Mouse (Mus musculus) v-Abl transformed pro-B cells (cell line): ENCODE data around the gene Gdpd2.

Experiments
- in situ Hi-C, 2 experiments: fragments of 400-800 bp; cut with MboI; formaldehyde crosslinking; loops; one replicate each; pipeline ENCODE4 v1.15.1; 2025; ENCODE audit not compliant: unreplicated experiment in 2 of 2

Gene Gdpd2

GRCm38 (mm10) chrX:100729665-100730188, at the start of gene Gdpd2:
TSS of gene Gdpd2 (plus strand) at chrX:100729873.
- in situ Hi-C loops = loop anchor here (10.0 to 25.0 kb wide), 3 partner anchors 235 to 1605 kb away; partner anchors contain the start of genes Igbp1 (in 2 of the 2) and Efnb1 (in 1 of the 2)

DNA sequence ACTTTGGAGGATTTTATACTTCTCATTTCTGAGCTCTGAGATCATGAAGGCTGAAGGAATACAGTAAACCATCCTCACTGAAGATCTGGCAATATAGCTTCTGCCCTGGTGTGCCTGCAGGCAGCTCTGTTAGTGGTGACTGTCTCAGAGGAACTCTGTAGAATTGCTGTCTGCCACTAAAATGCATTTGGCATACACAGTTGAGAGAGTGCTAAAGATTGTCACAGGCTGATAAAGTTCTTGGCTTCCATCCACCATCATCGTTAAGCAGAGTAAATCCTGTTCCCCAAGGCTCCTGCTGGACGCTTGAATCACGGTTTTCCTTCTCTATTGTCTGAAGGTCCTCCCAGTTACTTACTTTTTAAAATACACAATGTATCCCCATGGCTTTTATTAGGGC, 43.1 kb upstream of the Gdpd2 start:
- in situ Hi-C loops = no loop called here

- in situ Hi-C loops = no loop called here
Observed at GRCm38 (mm10) chrX:100687360-100688032, 42.2 kb upstream of the Gdpd2 start.

GRCm38 (mm10) chrX:100688033-100688370, 41.7 kb upstream of the Gdpd2 start:
- in situ Hi-C loops = no loop called here

DNA sequence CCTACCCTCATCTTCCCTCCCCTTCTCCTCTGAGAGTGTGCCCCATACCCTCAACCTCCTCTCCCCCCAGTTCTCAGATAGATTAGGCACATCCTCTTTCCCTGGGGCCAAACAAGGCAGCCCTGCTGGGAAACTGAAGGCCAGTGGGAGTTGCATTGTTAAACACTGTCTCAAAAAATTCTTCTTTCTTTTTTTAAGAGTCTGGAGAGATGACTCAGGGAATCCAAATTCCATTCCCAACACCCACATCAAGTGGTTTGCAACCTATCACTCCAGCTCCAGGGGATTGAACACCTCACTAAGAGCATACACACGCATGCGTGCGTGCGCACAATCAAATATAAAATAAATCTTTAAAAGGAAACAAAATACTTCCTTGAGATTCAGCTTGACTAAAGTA, 32.9 kb upstream of the Gdpd2 start:
- in situ Hi-C loops = no loop called here

DNA sequence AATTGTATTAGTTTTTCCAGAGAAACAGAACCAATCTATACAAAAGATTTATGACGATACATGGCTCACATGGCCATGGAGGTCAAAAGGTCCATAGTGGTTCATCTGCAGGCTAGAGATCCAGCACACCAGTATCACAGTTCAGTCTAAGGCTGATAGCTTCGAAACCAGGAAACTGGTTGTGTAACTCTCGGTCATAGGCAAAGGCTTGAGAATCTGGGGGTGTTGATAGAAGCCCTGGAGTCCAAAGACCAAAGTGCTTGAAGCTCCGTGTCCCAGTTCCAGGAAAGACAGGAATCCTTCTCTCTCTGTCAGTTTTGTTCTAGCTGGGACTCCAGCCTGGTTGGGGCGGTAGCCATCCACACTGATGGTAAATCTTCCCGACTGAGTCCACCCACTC, 21.6 kb upstream of the Gdpd2 start:
- in situ Hi-C loops = no loop called here

DNA sequence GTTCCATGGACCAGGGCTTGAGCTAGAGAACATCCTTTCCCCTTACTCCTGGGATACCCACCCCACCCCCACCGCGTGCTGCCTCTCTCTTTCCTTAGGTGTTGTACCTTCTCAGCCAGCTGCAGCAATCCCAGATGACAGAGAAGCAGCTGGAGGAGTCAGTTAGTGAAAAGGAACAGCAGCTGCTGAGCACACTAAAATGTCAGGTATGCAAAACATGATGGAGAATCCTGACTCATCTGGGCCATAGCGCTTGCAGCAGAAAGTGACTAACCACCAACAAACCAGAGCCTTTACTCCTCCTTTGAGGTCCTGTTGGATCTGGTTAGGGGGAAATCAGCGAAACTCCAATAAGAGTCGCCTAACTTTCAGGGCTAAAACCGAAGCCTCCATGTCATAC, 13.5 kb upstream of the Gdpd2 start:
- in situ Hi-C loops = no loop called here

DNA sequence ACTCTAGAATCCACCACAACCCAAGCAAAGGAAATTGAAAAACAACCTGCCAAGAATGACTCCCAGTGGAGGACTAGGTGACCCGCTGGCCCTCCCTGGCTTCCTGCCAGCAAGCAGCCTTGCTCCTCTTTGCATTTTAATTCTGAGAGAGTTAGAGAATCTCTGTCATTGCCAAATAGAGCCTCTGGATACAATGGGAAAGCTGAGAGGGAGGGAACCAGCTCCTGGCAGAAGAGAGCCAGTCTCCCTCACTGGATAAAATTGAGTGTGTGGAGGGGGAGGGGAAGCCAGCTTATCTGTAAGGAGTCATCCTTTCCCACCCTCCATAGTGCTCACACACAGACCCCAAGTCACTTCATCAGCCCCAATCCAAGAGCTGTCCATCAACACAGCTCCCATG, 726 bp upstream of the Gdpd2 start:
- in situ Hi-C loops = loop anchor here in 1 of 2 experiments (25.0 kb wide), 1 partner anchor 1592 kb away; the partner anchor contains the start of gene Efnb1

GRCm38 (mm10) chrX:100730266-100730665, 593 bp downstream of the Gdpd2 start:
- in situ Hi-C loops = loop anchor here (10.0 to 25.0 kb wide), 3 partner anchors 235 to 1605 kb away; partner anchors contain the start of genes Igbp1 (in 2 of the 2) and Efnb1 (in 1 of the 2)

DNA sequence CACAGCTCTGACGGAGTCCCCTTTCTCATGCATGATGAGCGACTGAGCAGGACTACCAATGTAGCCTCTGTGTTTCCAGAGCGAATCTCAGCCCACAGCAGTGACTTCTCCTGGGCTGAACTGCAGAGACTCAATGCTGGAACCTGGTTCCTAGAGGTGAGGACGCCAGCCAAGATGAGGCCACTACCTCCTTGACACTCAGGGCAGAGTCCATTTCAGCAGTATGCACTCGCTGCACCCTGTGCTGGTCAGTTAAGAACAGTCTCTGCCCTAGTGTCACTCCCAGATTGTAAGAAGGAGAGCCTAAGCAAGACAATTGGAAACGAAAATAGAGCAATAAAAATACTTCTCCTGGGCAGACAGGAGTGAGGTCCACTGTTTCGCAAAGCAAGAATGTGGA, 4.7 kb downstream of the Gdpd2 start:
- in situ Hi-C loops = loop anchor here (10.0 to 25.0 kb wide), 3 partner anchors 240 to 1610 kb away; partner anchors contain the start of genes Igbp1 (in 2 of the 2) and Efnb1 (in 1 of the 2)

DNA sequence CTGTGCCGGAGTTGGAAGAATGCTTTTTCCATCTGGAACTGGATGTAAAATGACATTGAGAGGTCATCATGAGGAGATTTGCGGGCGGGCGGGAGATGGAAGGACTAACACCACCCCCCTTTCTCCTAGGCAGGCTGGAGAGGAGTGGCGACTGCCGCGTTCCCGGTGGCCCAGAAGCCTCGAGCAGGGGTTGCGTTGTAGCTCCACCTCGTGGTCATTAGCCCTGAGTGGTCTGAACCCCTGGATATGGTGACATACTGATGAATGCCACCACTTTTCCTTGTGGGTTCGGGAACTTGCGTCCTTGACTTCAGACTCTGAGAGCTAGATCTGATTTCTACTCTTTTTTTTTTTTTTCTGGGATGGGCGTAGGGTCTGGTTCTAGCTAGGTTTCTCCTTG, 9.2 kb downstream of the Gdpd2 start:
- in situ Hi-C loops = loop anchor here (10.0 to 25.0 kb wide), 3 partner anchors 244 to 1614 kb away; partner anchors contain the start of genes Igbp1 (in 2 of the 2) and Efnb1 (in 1 of the 2)

DNA sequence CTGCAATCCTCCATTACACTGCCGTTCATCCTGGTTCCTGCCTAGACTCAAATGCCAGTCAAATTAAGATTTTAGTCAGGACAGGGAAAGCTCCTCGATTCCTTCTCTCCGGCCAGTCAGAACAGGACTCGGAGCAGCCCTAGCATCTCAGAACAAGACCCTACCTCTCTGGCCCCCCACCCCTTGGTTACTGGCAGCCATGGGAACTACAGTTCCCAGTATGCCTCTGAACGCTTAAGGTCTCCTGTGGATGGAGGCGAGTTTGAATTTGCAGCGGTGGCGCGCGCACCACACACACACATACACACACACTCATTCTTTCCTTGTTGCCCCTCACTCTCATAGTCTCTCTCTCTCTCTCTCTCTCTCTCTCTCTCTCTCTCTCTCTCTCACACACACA, 9.8 kb downstream of the Gdpd2 start:
- in situ Hi-C loops = loop anchor here (10.0 to 25.0 kb wide), 3 partner anchors 245 to 1615 kb away; partner anchors contain the start of genes Igbp1 (in 2 of the 2) and Efnb1 (in 1 of the 2)

DNA sequence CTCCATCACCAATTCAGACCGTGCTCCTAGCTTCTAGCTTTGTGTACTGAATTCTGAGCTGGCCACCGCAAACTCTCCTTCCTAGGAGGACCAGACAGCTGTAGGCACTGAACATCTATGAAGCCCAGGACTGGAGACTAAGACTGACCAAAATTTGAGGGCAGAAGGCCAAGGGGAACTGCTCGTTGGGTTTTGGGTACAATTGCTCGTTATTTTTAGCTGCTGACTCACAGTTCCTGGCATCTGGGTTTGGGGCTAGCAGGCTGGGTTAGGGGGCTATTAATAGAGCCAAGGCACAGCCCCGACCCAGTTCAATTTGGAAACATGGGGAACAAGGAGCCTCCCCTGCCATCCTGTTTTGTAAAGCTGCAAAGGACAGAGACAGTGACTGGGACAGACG, 11.1 kb downstream of the Gdpd2 start:
- in situ Hi-C loops = loop anchor here in 1 of 2 experiments (25.0 kb wide), 1 partner anchor 1603 kb away; the partner anchor contains the start of gene Efnb1

- in situ Hi-C loops = loop anchor here in 1 of 2 experiments (25.0 kb wide), 1 partner anchor 1605 kb away; the partner anchor contains the start of gene Efnb1
Observed at GRCm38 (mm10) chrX:100741940-100742339, 12.3 kb downstream of the Gdpd2 start.

GRCm38 (mm10) chrX:100765855-100766254, 36.2 kb downstream of the Gdpd2 start:
- in situ Hi-C loops = loop anchor here (25.0 kb wide), 3 partner anchors 171 to 746 kb away; no protein-coding TSS in a partner anchor

DNA sequence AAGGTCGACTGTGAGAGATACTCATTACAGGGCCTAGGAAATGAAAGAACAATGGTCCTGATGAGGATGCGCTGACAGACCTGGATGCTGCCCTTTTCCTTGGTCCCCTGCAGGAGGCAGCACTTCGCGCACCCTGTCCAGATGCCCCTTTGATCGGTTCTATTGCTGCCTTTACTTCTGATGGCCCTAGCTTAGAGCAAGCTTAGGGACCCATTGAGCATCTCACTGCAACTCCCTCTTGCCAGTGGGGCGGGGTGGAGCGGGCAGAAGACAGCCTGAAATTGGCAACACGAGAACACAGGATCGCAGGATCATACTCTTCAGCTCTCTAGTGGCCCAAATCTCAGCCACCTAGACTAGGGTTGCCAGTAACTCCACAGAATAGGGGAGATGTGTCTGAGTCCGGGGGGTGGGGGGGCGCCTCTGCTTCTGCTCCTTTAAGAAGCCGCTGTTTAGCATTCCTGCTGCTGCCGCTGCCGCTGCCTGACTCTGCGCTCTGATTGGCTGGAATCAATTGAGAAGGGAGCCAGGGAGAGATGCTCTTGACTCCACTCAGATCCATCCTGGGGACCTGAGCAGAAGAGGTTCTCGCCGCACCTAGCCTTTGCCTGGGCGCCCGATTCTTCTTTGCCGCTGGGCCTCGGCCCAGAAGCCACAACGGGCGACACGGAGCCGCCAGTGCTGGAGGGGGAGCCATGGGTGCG, 37.7 kb downstream of the Gdpd2 start, which contains the start of gene Dlg3:
Gene Dlg3, plus strand, starts transcription at position 542 of the 704 bp plus-strand sequence.
- in situ Hi-C loops = loop anchor here (25.0 kb wide), 3 partner anchors 170 to 745 kb away; no protein-coding TSS in a partner anchor

GRCm38 (mm10) chrX:100767885-100768626, 38.4 kb downstream of the Gdpd2 start:
- in situ Hi-C loops = loop anchor here (25.0 kb wide), 3 partner anchors 169 to 744 kb away; no protein-coding TSS in a partner anchor

DNA sequence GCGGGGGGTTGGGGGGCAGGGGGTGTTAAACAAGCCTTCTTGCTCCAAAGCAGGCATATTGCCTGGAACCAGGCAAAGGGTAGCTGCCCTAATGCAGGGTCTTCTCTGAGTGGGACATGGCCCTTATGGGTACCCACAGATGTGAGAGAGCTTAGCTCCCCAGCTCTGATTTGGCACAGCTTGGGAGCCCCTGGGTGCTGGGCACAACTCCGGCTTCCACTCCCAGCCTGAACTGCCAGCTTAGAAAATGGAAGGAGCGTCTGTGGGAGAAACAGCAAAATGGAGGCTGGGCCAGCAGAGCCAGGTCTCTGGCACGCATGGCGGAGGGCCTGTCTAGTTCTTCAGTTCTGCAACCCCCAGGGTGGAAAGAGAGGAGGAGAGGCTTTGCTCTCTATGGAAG, 39.6 kb downstream of the Gdpd2 start:
- in situ Hi-C loops = loop anchor here (25.0 kb wide), 3 partner anchors 168 to 743 kb away; no protein-coding TSS in a partner anchor

DNA sequence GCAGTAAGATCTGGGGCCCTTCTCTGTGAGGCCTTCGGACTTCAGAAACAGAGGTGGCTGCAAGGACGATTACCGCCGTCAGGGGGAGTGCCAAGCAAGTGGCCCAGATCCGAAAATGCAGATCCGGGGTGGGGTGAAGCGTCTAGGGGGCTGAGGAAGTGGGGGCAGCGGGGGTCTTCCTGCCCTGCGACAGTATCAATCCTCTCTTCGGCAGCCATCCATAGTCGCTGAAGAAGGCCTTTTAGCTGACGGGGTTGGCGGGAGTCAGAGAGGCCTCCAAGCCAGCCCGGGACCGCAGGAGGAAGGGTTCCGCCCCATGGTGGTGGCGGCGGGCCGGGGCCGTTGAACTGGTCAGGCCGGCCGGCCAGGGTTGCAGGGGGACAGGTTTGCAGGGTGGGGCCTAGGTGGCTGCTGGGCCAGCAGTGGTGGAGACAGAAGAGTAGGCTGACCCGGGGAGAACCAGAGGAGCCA, 44.7 kb downstream of the Gdpd2 start:
- in situ Hi-C loops = loop anchor here (10.0 to 25.0 kb wide), 5 partner anchors 163 to 738 kb away; no protein-coding TSS in a partner anchor

GRCm38 (mm10) chrX:100775405-100775804, 45.7 kb downstream of the Gdpd2 start:
- in situ Hi-C loops = loop anchor here (10.0 to 25.0 kb wide), 4 partner anchors 169 to 737 kb away; no protein-coding TSS in a partner anchor
